Mouse (Mus musculus): ENCODE results near the gene Hoxa7. TPM values are rescaled to one million over a fixed set of nuclear protein-coding genes. Genes with fewer than 3 reads are reported as not detected.
A peak's percentile ranks its signal among the peaks of the same experiment; 100 is the strongest.

Gene Hoxa7
- polyA plus RNA-seq, 1 experiment from 2014 or later, result 25.2 TPM

MicroRNA genes within 50 kb of the gene (microRNA counts, 519-probe panel; counts per million panel counts)
- microRNA mmu-miR-196b, result not detected

Small RNA genes within 50 kb of the gene (microRNA-seq; reads per million reads assigned to microRNA genes)
- 41.3 reads per million, percentile 41 among the genes with 10 or more reads in this experiment for gene Mir196b

Other genes with a start within 250 kb of the Hoxa7 start
- 33.1 and 38.6 TPM in 2 replicates for gene Skap2, start 209.3 kb downstream of the Hoxa7 start, polyA plus RNA-seq (2014; fragmentation: Nextera tagmentation; extraction: Ambion mirVana)
- gene Hoxa1, start 63.5 kb downstream of the Hoxa7 start, polyA plus RNA-seq (2014; fragmentation: Nextera tagmentation; extraction: Ambion mirVana), result 2.6 and 3.0 TPM in 2 replicates
- 27.6 and 35.1 TPM in 2 replicates for gene Hoxa2, start 57.0 kb downstream of the Hoxa7 start, polyA plus RNA-seq (2014; fragmentation: Nextera tagmentation; extraction: Ambion mirVana)
- gene 5730596B20Rik, start 44.4 kb downstream of the Hoxa7 start, polyA plus RNA-seq (2014; fragmentation: Nextera tagmentation; extraction: Ambion mirVana), result 4.1 and 5.0 TPM in 2 replicates
- gene Hoxa4, start 30.1 kb downstream of the Hoxa7 start, polyA plus RNA-seq (2014; fragmentation: Nextera tagmentation; extraction: Ambion mirVana), result 19.7 and 22.5 TPM in 2 replicates
- 175 and 180 TPM in 2 replicates for gene Hoxa5, start 17.3 kb downstream of the Hoxa7 start, polyA plus RNA-seq (2014; fragmentation: Nextera tagmentation; extraction: Ambion mirVana)
- 25.4 and 29.8 TPM in 2 replicates for gene Hoxa6, start 13.1 kb downstream of the Hoxa7 start, polyA plus RNA-seq (2014; fragmentation: Nextera tagmentation; extraction: Ambion mirVana)
- 21.7 and 24.9 TPM in 2 replicates for gene Hoxa3, start 8.5 kb downstream of the Hoxa7 start, polyA plus RNA-seq (2014; fragmentation: Nextera tagmentation; extraction: Ambion mirVana)
- not detected in 2 replicates for gene Gm28308, start 8.5 kb downstream of the Hoxa7 start, polyA plus RNA-seq (2014; fragmentation: Nextera tagmentation; extraction: Ambion mirVana)
- 1.5 and 2.0 TPM in 2 replicates for gene Hoxa9, start 9.2 kb upstream of the Hoxa7 start, polyA plus RNA-seq (2014; fragmentation: Nextera tagmentation; extraction: Ambion mirVana)
- gene Hoxa10, start 19.0 kb upstream of the Hoxa7 start, polyA plus RNA-seq (2014; fragmentation: Nextera tagmentation; extraction: Ambion mirVana), result 0.37 TPM in 1 of 2 replicates, not detected in the other
- not detected in 2 replicates for gene Hoxa11, start 24.0 kb upstream of the Hoxa7 start, polyA plus RNA-seq (2014; fragmentation: Nextera tagmentation; extraction: Ambion mirVana)
- not detected in 2 replicates for gene Hoxa13, start 39.0 kb upstream of the Hoxa7 start, polyA plus RNA-seq (2014; fragmentation: Nextera tagmentation; extraction: Ambion mirVana)
- gene Evx1, start 91.6 kb upstream of the Hoxa7 start, polyA plus RNA-seq (2014; fragmentation: Nextera tagmentation; extraction: Ambion mirVana), result 3.4 and 4.1 TPM in 2 replicates